Mouse (Mus musculus): ENCODE data around the gene Ube2ql1. TPM values are rescaled to one million over a fixed set of nuclear protein-coding genes. Genes with fewer than 3 reads are reported as not detected.

Ube2ql1 gene
- polyA plus RNA-seq (2015; fragmentation: Nextera tagmentation; extraction: Ambion mirVana) = 0.55 and 0.62 TPM in 2 replicates

DNA sequence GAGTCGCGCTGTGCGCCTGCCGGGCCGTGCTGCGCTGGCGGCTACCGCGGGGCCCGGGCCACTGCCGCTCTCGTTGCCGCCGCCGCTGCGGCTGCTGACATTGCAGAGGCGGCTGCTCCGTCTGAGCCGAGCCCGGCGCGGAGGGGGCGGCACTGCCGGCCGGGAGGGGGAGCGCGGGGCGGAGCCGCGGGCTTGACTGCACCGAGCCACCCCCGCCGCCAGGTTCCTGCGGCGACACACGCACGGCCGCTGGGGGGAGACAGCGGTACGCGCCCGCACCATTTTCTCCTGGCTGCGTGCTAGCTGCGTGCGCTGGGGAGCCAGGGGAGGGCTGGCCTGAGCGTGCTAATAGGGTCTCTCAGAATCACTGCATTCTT, at the start of gene Ube2ql1:
Ube2ql1 (minus strand) TSS at position 131 of the 377 bp plus-strand sequence.
- peak; percentile 92 for ATAC-seq (replicated peaks; ENCODE audit: insufficient number of reproducible peaks, insufficient read depth, low FRiP score, low read depth)
- H3K36me3 ChIP-seq = no peaks in the 10 kb centered on the region
- no peaks in the 10 kb centered on the region for H3K9me3 ChIP-seq (replicated peaks)
- H3K4me1 ChIP-seq (replicated peaks) = peaks cover 28% of the 10 kb centered on the region
- under 1% methylated on average over 40 of the region's 46 CpGs for WGBS
- H3K9ac ChIP-seq = peak within 1 kb of the TSS; percentile 68
- peak within 1 kb of the TSS; percentile 80 for H3K4me3 ChIP-seq
- peak within 1 kb of the TSS; percentile 100 for H3K4me2 ChIP-seq
- peaks cover 64% of the 10 kb centered on the region for H3K27me3 ChIP-seq
- no peak within 1 kb of the TSS for H3K27ac ChIP-seq

DNA sequence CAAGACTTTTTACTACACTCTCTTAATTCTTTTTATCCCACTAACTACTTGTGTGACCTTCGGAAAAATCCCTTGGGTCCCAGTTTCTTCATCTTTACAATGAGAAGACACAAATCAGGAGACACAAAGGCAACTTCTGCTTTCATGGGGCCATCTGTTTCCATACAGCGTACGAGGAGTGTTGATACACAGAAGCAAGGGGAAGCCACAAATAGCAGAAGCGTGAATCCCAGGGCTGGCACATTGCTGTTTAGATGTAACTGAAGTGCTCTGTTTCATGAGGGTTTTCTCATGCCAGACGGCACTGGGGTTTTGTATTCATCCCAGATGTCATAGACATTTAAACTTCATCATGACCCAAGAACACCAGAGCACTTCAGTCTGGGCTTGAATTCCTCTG, 49.0 kb upstream of the Ube2ql1 start:
- no peak overlapping the region for H3K27ac ChIP-seq
- no peak for ATAC-seq (replicated peaks; ENCODE audit: insufficient number of reproducible peaks, insufficient read depth, low FRiP score, low read depth)
- WGBS = 69% methylated on average over 5 of the region's 5 CpGs

DNA sequence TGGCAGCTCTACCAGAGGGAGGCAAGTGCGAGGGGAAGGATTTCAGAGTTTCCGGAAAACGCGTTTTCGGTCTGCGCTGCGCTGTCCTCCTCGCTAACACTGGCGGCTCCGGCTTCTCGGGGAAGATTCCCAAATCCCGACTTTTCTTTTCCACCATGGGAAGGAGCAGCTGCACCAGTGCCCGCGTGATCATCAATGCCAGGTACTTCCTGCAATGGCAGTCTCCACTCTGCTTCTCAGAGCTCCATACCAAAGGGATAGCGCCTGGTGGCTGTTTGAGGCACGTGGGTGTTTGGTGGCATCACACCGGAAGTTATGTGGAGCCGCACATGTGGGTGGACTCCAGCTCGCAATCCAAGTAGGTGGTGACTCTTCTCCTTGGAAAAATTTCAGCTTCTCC, 38.5 kb upstream of the Ube2ql1 start:
- WGBS = 84% methylated on average over 19 of the region's 19 CpGs
- H3K4me2 ChIP-seq = no peak overlapping the region

More for the DNA sequence above, 49.0 kb upstream of the Ube2ql1 start:
- no peak overlapping the region for H3K9ac ChIP-seq
- H3K4me1 ChIP-seq (replicated peaks) = no peaks in the 10 kb centered on the region
- no peaks in the 10 kb centered on the region for H3K36me3 ChIP-seq
- H3K27me3 ChIP-seq = no peaks in the 10 kb centered on the region
- no peaks in the 10 kb centered on the region for H3K9me3 ChIP-seq (replicated peaks)
- no peak overlapping the region for H3K4me2 ChIP-seq
- H3K4me3 ChIP-seq = no peak overlapping the region

DNA sequence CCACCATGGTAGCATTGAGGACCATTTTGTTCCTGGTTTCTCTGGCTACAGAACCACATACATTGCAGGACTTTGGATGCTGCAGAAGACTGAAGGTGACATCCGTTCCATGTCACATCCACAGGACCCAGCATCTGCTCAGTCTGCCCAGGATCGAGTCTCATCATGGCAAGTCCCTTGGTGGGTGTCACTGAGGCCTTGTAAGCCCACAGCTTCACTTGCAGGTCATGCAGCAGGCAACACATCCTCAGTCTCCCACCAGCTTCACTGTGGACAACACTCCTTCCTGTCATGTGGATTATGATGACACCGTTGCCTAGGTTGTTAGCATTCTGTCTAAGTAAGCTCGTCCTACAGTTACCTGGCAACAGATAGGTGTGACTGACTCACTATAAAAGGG, 32.7 kb upstream of the Ube2ql1 start:
- no peak overlapping the region for H3K4me3 ChIP-seq
- no peaks in the 10 kb centered on the region for H3K36me3 ChIP-seq
- ATAC-seq (replicated peaks; ENCODE audit: insufficient number of reproducible peaks, insufficient read depth, low FRiP score, low read depth) = no peak
- no peaks in the 10 kb centered on the region for H3K27me3 ChIP-seq
- H3K27ac ChIP-seq = no peak overlapping the region
- no peaks in the 10 kb centered on the region for H3K4me1 ChIP-seq (replicated peaks)
- H3K9me3 ChIP-seq (replicated peaks) = no peaks in the 10 kb centered on the region
- 80% methylated on average over 4 of the region's 4 CpGs for WGBS
- H3K9ac ChIP-seq = no peak overlapping the region
- no peak overlapping the region for H3K4me2 ChIP-seq

More for the DNA sequence above, 38.5 kb upstream of the Ube2ql1 start:
- no peak overlapping the region for H3K4me3 ChIP-seq
- H3K27ac ChIP-seq = no peak overlapping the region
- H3K36me3 ChIP-seq = no peaks in the 10 kb centered on the region
- H3K4me1 ChIP-seq (replicated peaks) = no peaks in the 10 kb centered on the region
- no peaks in the 10 kb centered on the region for H3K9me3 ChIP-seq (replicated peaks)
- no peak overlapping the region for H3K9ac ChIP-seq
- H3K27me3 ChIP-seq = no peaks in the 10 kb centered on the region
- ATAC-seq (replicated peaks; ENCODE audit: insufficient number of reproducible peaks, insufficient read depth, low FRiP score, low read depth) = no peak

DNA sequence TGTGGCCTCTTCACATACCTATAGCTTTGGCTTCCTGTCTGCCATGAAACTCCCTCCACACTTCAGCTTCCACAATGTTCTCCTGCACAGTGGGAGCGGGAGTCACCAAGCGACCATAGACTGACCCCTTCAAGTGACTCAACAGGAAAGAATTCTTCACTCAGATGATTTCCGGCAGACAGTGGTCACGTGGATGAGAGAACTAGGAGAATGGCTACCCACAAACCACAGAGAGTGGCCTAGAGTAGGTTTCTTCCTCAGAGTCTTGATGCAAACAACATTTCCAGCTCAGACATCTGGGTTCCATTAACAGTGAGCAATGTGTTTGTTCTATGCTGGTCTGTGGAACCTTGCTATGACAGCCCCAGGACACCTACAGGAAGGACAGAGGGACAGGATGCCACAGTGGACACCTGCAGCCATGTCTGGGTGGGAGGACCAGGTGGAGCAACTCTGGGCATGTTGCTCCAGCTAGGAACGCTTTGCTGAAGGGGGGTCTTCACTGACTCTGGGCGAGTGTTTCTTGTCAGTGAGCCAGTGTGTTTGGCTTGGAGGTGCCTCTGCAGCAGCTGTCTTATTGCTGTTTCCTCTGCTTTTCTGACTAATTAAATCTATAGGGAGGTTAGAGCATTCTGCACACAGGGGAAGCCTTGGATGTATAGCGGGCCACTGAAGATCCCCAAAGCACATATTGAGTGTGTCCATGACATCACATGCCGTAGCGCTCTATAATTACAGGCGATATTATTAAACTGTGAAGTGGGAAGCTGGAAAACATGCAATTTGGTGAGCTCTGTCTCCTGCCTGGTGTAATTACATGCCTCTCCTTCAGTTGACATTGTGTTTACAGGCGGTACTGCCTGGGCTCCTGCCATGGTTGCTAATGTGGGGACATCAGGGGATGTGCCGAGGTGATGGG, 31.1 kb upstream of the Ube2ql1 start:
- no peak overlapping the region for H3K4me2 ChIP-seq
- no peaks in the 10 kb centered on the region for H3K36me3 ChIP-seq
- no peak overlapping the region for H3K9ac ChIP-seq
- no peaks in the 10 kb centered on the region for H3K27me3 ChIP-seq
- H3K4me3 ChIP-seq = no peak overlapping the region
- H3K9me3 ChIP-seq (replicated peaks) = no peaks in the 10 kb centered on the region
- WGBS = 73% methylated on average over 12 of the region's 12 CpGs
- H3K27ac ChIP-seq = no peak overlapping the region
- ATAC-seq (replicated peaks; ENCODE audit: insufficient number of reproducible peaks, insufficient read depth, low FRiP score, low read depth) = no peak
- H3K4me1 ChIP-seq (replicated peaks) = no peaks in the 10 kb centered on the region

DNA sequence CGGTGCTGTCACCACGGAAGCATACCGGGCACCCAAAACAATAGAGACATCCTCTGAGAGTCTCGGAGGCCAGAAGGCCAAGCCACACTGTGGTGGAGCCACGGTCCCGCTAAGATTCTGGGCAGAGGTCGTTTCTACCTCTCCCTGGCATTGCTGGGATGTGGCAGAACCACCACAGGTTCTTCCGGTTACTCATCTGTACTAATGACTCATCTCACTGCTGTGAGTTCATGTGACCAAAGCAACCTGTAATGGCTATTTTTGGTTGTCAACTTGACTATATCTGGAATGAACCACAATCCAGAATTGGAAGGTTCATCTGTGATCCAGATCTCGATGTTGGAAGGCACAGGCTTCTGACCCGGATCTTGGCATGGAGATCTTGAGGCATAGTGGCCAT, 28.5 kb upstream of the Ube2ql1 start:
- no peak overlapping the region for H3K4me3 ChIP-seq
- 79% methylated on average over 10 of the region's 10 CpGs for WGBS
- no peak overlapping the region for H3K9ac ChIP-seq
- H3K36me3 ChIP-seq = no peaks in the 10 kb centered on the region
- H3K4me1 ChIP-seq (replicated peaks) = no peaks in the 10 kb centered on the region
- ATAC-seq (replicated peaks; ENCODE audit: insufficient number of reproducible peaks, insufficient read depth, low FRiP score, low read depth) = no peak
- H3K4me2 ChIP-seq = no peak overlapping the region
- no peak overlapping the region for H3K27ac ChIP-seq
- H3K9me3 ChIP-seq (replicated peaks) = no peaks in the 10 kb centered on the region
- no peaks in the 10 kb centered on the region for H3K27me3 ChIP-seq

DNA sequence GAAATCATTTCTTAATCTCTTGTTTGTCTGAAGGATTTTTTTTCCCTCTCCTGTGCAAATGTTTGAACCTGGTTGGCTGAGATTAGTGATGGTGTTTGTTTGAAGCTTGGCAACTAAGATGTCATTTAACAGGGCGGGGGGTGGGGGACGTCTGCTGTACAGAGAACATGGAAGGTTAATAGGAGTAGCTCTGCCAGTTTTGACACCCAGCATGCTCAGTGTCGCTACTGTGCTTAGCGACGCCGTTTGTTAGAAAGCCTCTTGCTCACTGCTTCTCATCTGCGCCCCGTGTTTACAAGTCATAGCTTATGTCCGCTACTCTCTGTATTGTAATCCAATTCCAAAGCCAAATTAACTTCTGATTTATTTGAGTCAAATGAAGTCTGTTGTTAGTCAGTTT, 25.0 kb upstream of the Ube2ql1 start:
- Histone ChIP-seq H3K27ac (no peak overlapping the region), H3K36me3 (no peaks in the 10 kb centered on the region), H3K4me1 (replicated peaks) (no peaks in the 10 kb centered on the region; the same call in 1 of the 2 replicates), H3K9me3 (replicated peaks) (no peaks in the 10 kb centered on the region), H3K9ac (no peak overlapping the region), H3K4me2 (no peak overlapping the region), H3K27me3 (no peaks in the 10 kb centered on the region), H3K4me3 (no peak overlapping the region)
- WGBS = 76% methylated on average over 9 of the region's 9 CpGs
- ATAC-seq (replicated peaks; ENCODE audit: insufficient number of reproducible peaks, insufficient read depth, low FRiP score, low read depth) = no peak

DNA sequence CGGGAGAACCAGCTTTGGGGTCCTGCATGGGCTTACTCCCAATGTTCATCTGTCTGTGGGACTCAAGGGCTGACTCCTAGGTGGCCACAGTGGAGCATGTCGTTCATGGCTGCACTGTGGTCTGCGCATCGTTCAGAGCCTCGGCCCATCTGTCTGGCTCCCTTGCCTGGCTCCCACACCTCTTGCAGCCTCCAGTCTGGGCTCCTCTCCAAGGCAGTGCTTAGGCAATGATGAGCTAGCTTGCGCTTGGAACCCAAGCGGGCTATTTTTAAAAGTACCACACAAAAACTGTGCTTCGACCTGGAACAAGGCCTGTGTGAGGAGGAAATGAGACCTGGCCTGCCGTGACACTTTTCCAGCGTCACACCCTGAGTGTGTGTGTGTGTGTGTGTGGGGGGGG, 21.7 kb upstream of the Ube2ql1 start:
- no peak overlapping the region for H3K4me2 ChIP-seq
- H3K9ac ChIP-seq = no peak overlapping the region
- 0 out of 2 replicates have a peak overlapping the region, but pooled peaks have one; percentile 31 for H3K27ac ChIP-seq
- no peaks in the 10 kb centered on the region for H3K27me3 ChIP-seq
- no peaks in the 10 kb centered on the region for H3K36me3 ChIP-seq
- H3K4me3 ChIP-seq = no peak overlapping the region
- H3K4me1 ChIP-seq (replicated peaks) = no peaks in the 10 kb centered on the region; the same call in 1 of the 2 replicates
- H3K9me3 ChIP-seq (replicated peaks) = no peaks in the 10 kb centered on the region
- ATAC-seq (replicated peaks; ENCODE audit: insufficient number of reproducible peaks, insufficient read depth, low FRiP score, low read depth) = peak; percentile 75; the same call in 1 of the 2 replicates
- WGBS = 39% methylated on average over 10 of the region's 10 CpGs

DNA sequence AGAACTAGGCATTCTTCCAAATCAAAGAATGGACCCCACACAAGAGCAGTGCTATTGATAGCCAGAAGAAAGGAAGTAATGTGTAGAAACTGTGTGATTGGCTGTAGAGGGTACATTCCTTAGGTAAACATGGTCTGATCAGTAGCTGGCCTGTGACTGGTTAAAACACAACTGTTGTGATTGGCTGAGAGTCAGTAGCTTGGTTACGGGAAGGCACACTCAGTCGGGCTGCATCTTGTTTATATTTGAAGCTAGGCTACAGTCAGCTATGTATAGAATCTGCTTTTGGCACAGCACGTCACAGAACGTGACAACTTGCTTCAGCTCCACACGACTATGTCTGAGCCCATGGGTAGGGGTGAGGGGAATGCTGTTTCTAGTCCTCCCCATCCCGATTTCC, 19.3 kb upstream of the Ube2ql1 start:
- Histone ChIP-seq H3K4me3 (no peak overlapping the region), H3K27ac (no peak overlapping the region), H3K36me3 (no peaks in the 10 kb centered on the region), H3K4me1 (replicated peaks) (no peaks in the 10 kb centered on the region; the same call in 1 of the 2 replicates), H3K27me3 (no peaks in the 10 kb centered on the region), H3K9me3 (replicated peaks) (no peaks in the 10 kb centered on the region), H3K4me2 (no peak overlapping the region), H3K9ac (no peak overlapping the region)
- WGBS = 54% methylated on average over 6 of the region's 6 CpGs
- ATAC-seq (replicated peaks; ENCODE audit: insufficient number of reproducible peaks, insufficient read depth, low FRiP score, low read depth) = no peak

DNA sequence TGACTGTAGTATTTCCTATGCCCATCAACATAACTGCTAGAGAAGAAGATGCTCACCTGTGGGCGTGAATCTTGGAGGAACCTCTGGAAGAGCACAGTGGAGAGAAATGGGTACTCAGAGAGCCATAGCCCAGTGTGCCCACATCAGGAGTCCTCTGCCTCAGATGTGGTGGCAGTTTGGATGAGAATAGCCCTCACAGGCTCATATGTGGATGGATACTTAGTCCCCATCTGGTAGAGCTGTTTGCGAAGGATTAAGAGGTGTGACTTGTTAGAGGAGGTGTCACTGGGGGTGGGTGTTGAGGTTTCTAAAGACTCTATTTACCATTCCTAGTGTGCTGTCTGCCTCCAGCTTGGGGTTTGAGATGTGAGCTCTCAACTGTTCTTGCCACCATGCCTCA, 13.2 kb upstream of the Ube2ql1 start:
- ATAC-seq (replicated peaks; ENCODE audit: insufficient number of reproducible peaks, insufficient read depth, low FRiP score, low read depth) = no peak
- Histone ChIP-seq H3K9ac (no peak overlapping the region), H3K4me1 (replicated peaks) (no peaks in the 10 kb centered on the region), H3K27ac (no peak overlapping the region), H3K4me2 (no peak overlapping the region), H3K36me3 (no peaks in the 10 kb centered on the region), H3K27me3 (no peaks in the 10 kb centered on the region), H3K4me3 (no peak overlapping the region), H3K9me3 (replicated peaks) (no peaks in the 10 kb centered on the region)
- 70% methylated on average over 2 of the region's 2 CpGs for WGBS

DNA sequence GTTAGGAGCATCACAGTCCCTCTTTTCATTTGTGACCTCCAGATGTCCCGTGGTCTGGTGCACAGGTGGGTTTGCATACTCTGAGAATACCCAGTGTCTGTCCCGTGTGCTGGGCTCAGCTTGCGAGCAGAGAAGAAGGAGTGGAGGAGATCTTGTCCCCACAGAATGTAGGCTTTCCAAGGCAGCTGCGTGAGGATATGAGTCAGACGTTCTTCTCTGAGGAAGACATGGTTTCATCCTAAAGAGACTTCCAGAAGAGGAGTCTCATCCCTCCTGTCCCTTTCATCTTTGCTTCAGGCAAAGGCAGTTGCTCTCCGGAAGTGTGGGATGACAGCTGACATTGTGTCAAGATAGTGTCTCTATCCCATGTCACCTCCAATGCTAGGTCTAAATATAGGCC, 11.8 kb upstream of the Ube2ql1 start:
- no peak; the same call in 1 of the 2 replicates for ATAC-seq (replicated peaks; ENCODE audit: insufficient number of reproducible peaks, insufficient read depth, low FRiP score, low read depth)
- no peaks in the 10 kb centered on the region for H3K9me3 ChIP-seq (replicated peaks)
- H3K4me2 ChIP-seq = no peak overlapping the region
- H3K27me3 ChIP-seq = no peaks in the 10 kb centered on the region
- H3K27ac ChIP-seq = no peak overlapping the region
- no peaks in the 10 kb centered on the region for H3K36me3 ChIP-seq
- H3K9ac ChIP-seq = no peak overlapping the region
- no peaks in the 10 kb centered on the region for H3K4me1 ChIP-seq (replicated peaks)
- 57% methylated on average over 6 of the region's 6 CpGs for WGBS
- H3K4me3 ChIP-seq = no peak overlapping the region

DNA sequence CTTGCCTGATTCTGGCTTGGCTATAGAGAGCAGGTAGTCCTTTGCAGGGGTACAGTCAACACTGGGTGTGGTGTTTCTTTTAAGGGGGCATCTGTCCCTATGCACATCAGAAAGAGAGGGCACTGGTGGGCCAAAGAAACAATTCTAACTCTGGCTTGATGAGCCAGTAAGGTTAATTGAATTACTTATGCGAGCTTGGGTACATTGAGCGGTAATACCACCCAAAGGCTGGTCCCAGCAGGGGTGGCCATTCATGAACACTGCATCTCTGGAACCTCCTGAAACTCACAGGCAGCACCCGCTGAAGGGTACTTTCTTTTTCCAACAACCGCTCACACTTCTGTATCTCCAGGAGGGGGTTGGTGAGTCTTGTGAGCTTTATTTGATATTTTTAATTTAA, 9.1 kb upstream of the Ube2ql1 start:
- Histone ChIP-seq H3K4me2 (no peak overlapping the region), H3K9ac (no peak overlapping the region), H3K36me3 (no peaks in the 10 kb centered on the region), H3K27me3 (no peaks in the 10 kb centered on the region), H3K4me3 (no peak overlapping the region), H3K9me3 (replicated peaks) (no peaks in the 10 kb centered on the region), H3K27ac (no peak overlapping the region), H3K4me1 (replicated peaks) (no peaks in the 10 kb centered on the region)
- WGBS = 81% methylated on average over 4 of the region's 4 CpGs
- no peak for ATAC-seq (replicated peaks; ENCODE audit: insufficient number of reproducible peaks, insufficient read depth, low FRiP score, low read depth)

Data from heart, embryonic 15.5 days (tissue).